Mouse (Mus musculus): ENCODE results near the gene Stmn3. TPM values are rescaled to one million over a fixed set of nuclear protein-coding genes. Genes with fewer than 3 reads are reported as not detected.

Gene Stmn3
- total and polyA plus RNA-seq, 3 experiments: not detected

DNA sequence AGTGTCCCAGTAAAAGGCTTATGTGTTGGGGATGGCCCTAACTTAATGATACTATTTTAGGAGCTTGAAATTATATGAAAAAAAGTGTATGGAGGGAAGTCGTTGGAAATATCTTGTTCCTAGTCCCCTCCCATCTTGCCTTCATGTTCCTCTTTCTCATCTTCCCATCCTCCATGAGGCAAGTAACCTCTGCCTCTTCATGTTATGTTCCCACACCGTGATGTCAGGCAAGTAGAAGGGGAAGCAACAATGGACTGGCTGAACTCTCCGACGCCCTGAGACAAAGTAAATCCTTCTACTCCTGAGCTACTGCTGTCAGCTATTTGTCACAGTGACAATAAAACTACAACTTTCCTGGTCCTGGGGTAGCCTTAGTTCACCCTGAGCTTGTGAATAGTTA is 39.7 kb downstream of the Stmn3 start:
- Histone ChIP-seq H3K27me3 (replicated peaks) (no peaks in the 10 kb centered on the region), H3K4me1 (ENCODE audit: control insufficient read depth in 1 of 2, insufficient read depth in 2 of 2) (no peaks in the 10 kb centered on the region), H3K4me3 (replicated peaks in 1 of 3; ENCODE audit: low read depth in 2 of 3, low read length in 2 of 3, poor library complexity in 1 of 3) (no peak overlapping the region), H3K9ac (ENCODE audit: insufficient read depth, low read depth) (no peak overlapping the region), H3K4me2 (ENCODE audit: insufficient read depth, low read depth, poor library complexity, severe bottlenecking) (no peak overlapping the region), H3K9me3 (replicated peaks; ENCODE audit: low read length) (no peaks in the 10 kb centered on the region), H3K36me3 (replicated peaks in 1 of 2; ENCODE audit: control insufficient read depth in 1 of 2, insufficient read depth in 1 of 2, low read length in 1 of 2) (peaks cover 48 to 89% of the 10 kb centered on the region in 2 experiments), H3K79me2 (replicated peaks; ENCODE audit: control insufficient read depth, extremely low read depth, insufficient read depth, poor library complexity, severe bottlenecking) (peaks cover 12% of the 10 kb centered on the region; the same call in 1 of the 2 replicates), H3K27ac (ENCODE audit: insufficient read depth, low read depth) (no peak overlapping the region)
- in situ Hi-C loops (cut with MboI; ENCODE audit: low pct_ligation_motif_present, low pct_unique_long_range_greater_than_20kb, low sequenced_read_pairs) (no loop called here), dilution Hi-C loops (cut with MboI; ENCODE audit: extremely low pct_ligation_motif_present, extremely low pct_unique_long_range_greater_than_20kb, low sequenced_read_pairs) (no loop called here)
- DNase-seq (ENCODE audit: extremely low read depth): no peak
- TF ChIP-seq ETS1 (conservative IDR thresholded peaks at IDR 0.05; ENCODE audit: low read depth, low read length) (no peak), GABPA (IDR thresholded peaks at IDR 0.05; ENCODE audit: insufficient replicate concordance, low read depth, low read length) (no peak), UBTF (IDR thresholded peaks at IDR 0.05; ENCODE audit: low read depth, low read length) (no peak), POLR2A (IDR thresholded peaks at IDR 0.05; ENCODE audit: low read depth, low read length) (no peak), MAFK (IDR thresholded peaks at IDR 0.05; ENCODE audit: insufficient replicate concordance, low read length) (no peak), TCF12 (IDR thresholded peaks at IDR 0.05; ENCODE audit: low read depth, low read length) (no peak), BHLHE40 (IDR thresholded peaks at IDR 0.05; ENCODE audit: low read depth, low read length) (no peak), E2F4 (IDR thresholded peaks at IDR 0.05; ENCODE audit: insufficient replicate concordance, low read depth, low read length) (no peak), JUN (IDR thresholded peaks at IDR 0.05; ENCODE audit: insufficient read depth, low read depth, low read length) (no peak), TBP (conservative IDR thresholded peaks at IDR 0.05; ENCODE audit: low read depth, low read length) (no peak), IRF4 (IDR thresholded peaks at IDR 0.05; ENCODE audit: low read depth, low read length) (no peak), MYC (IDR thresholded peaks at IDR 0.05; ENCODE audit: low read depth, low read length) (no peak), ZKSCAN1 (IDR thresholded peaks at IDR 0.05; ENCODE audit: borderline replicate concordance, low read depth, low read length) (no peak), CHD2 (IDR thresholded peaks at IDR 0.05; ENCODE audit: low read length) (no peak), KAT2A (IDR thresholded peaks at IDR 0.05; ENCODE audit: insufficient replicate concordance, low read length) (no peak)

DNA sequence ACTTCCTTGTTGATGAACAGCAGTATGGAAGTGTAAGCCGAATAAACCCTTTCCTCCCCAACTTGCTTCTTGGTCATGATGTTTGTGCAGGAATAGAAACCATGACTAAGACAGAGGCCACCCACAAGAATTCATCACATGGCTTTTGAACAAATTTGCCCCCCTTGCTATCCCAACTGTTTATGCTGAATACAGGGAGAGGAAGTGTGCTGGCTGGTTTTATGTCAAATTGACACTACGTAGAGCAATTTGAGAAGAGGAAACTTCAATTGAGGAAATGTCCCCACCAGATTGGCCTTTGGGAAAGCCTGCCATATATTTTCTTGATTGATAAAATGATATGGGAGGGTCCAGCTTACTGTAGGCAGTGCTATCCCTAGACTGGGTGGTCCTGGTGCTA is 40.5 kb downstream of the Stmn3 start:
- no peak overlapping the region for H3K4me3 ChIP-seq (replicated peaks in 1 of 3; ENCODE audit: low read depth in 2 of 3, low read length in 2 of 3, poor library complexity in 1 of 3)
- no peaks in the 10 kb centered on the region for H3K27me3 ChIP-seq (replicated peaks)
- DNase-seq (ENCODE audit: extremely low read depth): no peak
- peaks cover 10% of the 10 kb centered on the region; the same call in 1 of the 2 replicates for H3K79me2 ChIP-seq (replicated peaks; ENCODE audit: control insufficient read depth, extremely low read depth, insufficient read depth, poor library complexity, severe bottlenecking)
- dilution Hi-C loops (cut with MboI; ENCODE audit: extremely low pct_ligation_motif_present, extremely low pct_unique_long_range_greater_than_20kb, low sequenced_read_pairs): no loop called here
- TF ChIP-seq MAZ (IDR thresholded peaks at IDR 0.05; ENCODE audit: low read depth, low read length): no peak
- no peak for TF ChIP-seq ZMIZ1 (IDR thresholded peaks at IDR 0.05; ENCODE audit: low read depth, low read length)
- no peak for TF ChIP-seq MYC (IDR thresholded peaks at IDR 0.05; ENCODE audit: low read depth, low read length)
- TF ChIP-seq NELFE (IDR thresholded peaks at IDR 0.05; ENCODE audit: low read depth, low read length): no peak
- TF ChIP-seq USF1 (IDR thresholded peaks at IDR 0.05; ENCODE audit: low read depth, low read length): no peak
- TF ChIP-seq SIN3A (IDR thresholded peaks at IDR 0.05; ENCODE audit: low read length): no peak
- no peak for TF ChIP-seq MAX (IDR thresholded peaks at IDR 0.05; ENCODE audit: low read length)
- TF ChIP-seq ETS1 (conservative IDR thresholded peaks at IDR 0.05; ENCODE audit: low read depth, low read length): no peak
- no peak for TF ChIP-seq RAD21 (IDR thresholded peaks at IDR 0.05; ENCODE audit: low read depth, low read length)
- TF ChIP-seq SMC3 (IDR thresholded peaks at IDR 0.05; ENCODE audit: low read depth, low read length): no peak
- no peak for TF ChIP-seq MXI1 (IDR thresholded peaks at IDR 0.05; ENCODE audit: low read depth, low read length)
- no peak for TF ChIP-seq PAX5 (IDR thresholded peaks at IDR 0.05; ENCODE audit: low read length)
- no peak for TF ChIP-seq TBP (conservative IDR thresholded peaks at IDR 0.05; ENCODE audit: low read depth, low read length)
- peaks cover 46 to 89% of the 10 kb centered on the region in 2 experiments for H3K36me3 ChIP-seq (replicated peaks in 1 of 2; ENCODE audit: control insufficient read depth in 1 of 2, insufficient read depth in 1 of 2, low read length in 1 of 2)
- H3K4me1 ChIP-seq (ENCODE audit: control insufficient read depth in 1 of 2, insufficient read depth in 2 of 2): no peaks in the 10 kb centered on the region
- no peak overlapping the region for H3K27ac ChIP-seq (ENCODE audit: insufficient read depth, low read depth)
- no peak overlapping the region for H3K9ac ChIP-seq (ENCODE audit: insufficient read depth, low read depth)
- no peak overlapping the region for H3K4me2 ChIP-seq (ENCODE audit: insufficient read depth, low read depth, poor library complexity, severe bottlenecking)
- in situ Hi-C loops (cut with MboI; ENCODE audit: low pct_ligation_motif_present, low pct_unique_long_range_greater_than_20kb, low sequenced_read_pairs): no loop called here
- no peaks in the 10 kb centered on the region for H3K9me3 ChIP-seq (replicated peaks; ENCODE audit: low read length)

Measured in CH12.LX (cell line).